Mouse (Mus musculus) thymus, adult 2 months (tissue): ENCODE results near the gene Samd11.

Experiments used
- CTCF ChIP-seq: fragments of 200-500 bp; IDR thresholded peaks from 2 replicates; pipeline ENCODE4 v1.5.1; 2012; ENCODE audit warnings: mild to moderate bottlenecking, control low read depth, low read length, moderate library complexity, borderline replicate concordance; ENCODE audit not compliant: control insufficient read depth, poor library complexity, insufficient read depth; ENCODE audit errors: extremely low read depth
- POLR2A ChIP-seq: fragments of 200-500 bp; IDR thresholded peaks from 2 replicates; pipeline ENCODE4 v1.6.1; 2012; ENCODE audit warnings: mild to moderate bottlenecking, low read length, control low read depth, moderate library complexity; ENCODE audit not compliant: control insufficient read depth, poor library complexity, insufficient read depth; ENCODE audit errors: extremely low read depth

GRCm38 (mm10) chr4:156255078-156255839 is at the start of gene Samd11:
- TF ChIP-seq CTCF (no peak), POLR2A (no peak)
